Mouse (Mus musculus) Muller cell, postnatal 12 days (primary cell): ENCODE measurements around the gene Cchcr1.

ENCODE experiments used
- DNase-seq: peaks from one replicate; pipeline ENCODE4 v3.0.0-alpha.2; 2015; ENCODE audit errors: inconsistent ontology term

Cchcr1 gene

GRCm38 (mm10) chr17:35514756-35515155 is 2.1 kb upstream of the Cchcr1 start:
- DNase-seq = no peak

- DNase-seq = no peak
Measured at GRCm38 (mm10) chr17:35515911-35516640, 824 bp upstream of the Cchcr1 start.

DNA sequence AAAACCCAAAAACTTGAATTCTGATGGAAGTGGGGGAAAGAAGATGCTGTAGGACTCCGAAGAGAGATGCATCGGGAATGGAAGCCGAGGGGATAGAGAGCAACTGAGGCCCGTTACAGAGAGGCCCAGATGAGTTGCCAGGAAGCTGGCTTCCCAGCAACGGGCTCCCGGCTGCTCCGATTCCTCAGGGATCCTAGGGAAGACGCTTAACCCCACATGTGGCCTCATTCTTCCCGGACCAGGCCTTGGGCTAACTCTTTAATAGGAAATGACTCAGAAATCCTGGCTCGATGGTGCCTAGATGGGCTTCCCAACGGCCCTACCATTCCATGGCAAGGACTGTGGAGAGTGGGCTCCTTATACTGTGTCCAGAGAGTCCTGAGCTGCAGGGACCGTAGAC is 626 bp downstream of the Cchcr1 start:
- DNase-seq = peak; percentile 33

DNA sequence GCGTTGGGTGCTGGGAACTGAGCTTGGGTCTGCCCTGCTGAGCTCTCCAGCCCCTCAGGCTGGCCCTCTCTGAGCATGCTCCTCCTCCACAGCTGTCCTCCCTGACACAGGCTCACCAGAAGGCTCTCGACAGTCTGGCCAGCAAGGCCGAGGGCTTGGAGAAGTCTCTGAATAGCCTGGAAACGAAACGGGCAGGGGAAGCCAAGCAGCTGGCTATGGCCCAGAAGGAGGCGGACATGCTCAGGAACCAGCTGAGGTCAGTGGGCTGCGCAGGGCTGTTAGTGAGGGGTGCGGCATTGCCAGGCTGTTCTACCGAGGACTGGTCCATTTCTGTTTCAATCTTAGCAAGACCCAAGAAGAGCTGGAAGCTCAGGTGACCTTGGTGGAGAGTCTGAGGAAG is 7.5 kb downstream of the Cchcr1 start:
- DNase-seq = no peak

- no peak for DNase-seq
Measured at GRCm38 (mm10) chr17:35526644-35527043, 9.7 kb downstream of the Cchcr1 start.

DNA sequence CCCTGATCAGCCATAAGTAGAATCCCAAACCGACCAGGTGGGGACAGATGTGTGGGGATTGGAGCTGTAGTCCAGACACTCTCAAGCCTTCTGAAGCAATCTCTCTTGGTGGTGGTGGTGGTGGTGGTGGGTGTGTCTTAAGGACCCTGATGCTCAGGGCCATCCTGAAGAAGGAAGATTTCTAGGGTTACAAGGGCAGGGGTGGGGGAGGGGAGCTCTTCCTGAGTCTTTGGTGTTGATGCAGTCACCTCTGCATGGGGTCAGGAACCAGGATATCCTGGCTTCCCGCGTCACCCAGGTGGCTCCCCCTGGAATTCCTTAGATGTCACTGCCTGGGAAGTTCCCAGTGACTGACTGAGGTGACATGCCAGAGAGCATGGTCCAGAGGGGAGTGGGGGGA is 15.5 kb downstream of the Cchcr1 start:
- DNase-seq = no peak

DNA sequence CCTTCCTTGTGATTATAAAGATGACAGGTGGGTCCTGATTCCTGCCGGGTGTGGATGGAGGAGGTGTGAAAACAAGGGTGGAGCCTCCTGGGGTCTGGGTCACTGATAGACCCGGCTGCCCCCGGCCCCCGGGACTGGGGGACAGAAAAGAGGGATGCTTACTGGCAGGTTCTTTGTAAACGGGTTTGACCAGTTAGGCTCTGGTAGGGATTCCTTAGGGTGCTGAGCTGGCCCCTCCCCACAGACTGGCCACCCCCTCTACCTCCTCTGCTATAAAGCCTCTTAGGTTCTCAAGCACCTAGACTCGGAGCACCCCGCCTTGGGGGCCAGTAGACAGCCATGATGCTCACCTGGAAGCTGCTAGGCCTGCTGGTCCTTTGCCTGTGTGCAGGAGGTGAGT is 16.0 kb downstream of the Cchcr1 start, which contains the start of gene Psors1c2:
Psors1c2 (plus strand) TSS at position 301 of the 400 bp plus-strand sequence.
- no peak for DNase-seq

GRCm38 (mm10) chr17:35534343-35534742 is 17.4 kb downstream of the Cchcr1 start:
- no peak for DNase-seq

DNA sequence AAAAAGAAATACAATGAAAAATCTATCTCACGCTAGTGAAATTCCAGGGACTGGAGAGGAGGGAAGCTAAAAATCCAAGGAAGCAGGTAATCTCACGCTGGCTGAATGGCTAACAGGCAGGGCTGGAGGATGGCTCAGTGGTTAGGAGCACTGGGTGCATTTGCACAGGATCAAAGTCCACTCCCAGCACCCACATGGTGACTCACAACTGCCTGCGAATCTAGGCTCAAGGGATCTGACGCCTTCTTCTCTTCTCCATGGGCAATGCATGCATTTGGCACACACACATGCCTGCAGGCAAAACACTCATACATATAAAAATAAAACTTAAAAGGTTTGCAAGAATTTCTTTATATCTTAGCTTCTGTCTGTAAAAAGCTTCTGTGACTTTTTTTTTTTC is 20.5 kb downstream of the Cchcr1 start:
- DNase-seq = no peak

GRCm38 (mm10) chr17:35538476-35538875 is 21.6 kb downstream of the Cchcr1 start:
- DNase-seq = no peak

GRCm38 (mm10) chr17:35539540-35539939 is 22.6 kb downstream of the Cchcr1 start:
- DNase-seq = no peak

- DNase-seq = no peak
Measured at GRCm38 (mm10) chr17:35542761-35543411, 26.0 kb downstream of the Cchcr1 start.

GRCm38 (mm10) chr17:35543412-35543861 is 26.5 kb downstream of the Cchcr1 start:
- DNase-seq = peak; percentile 24

DNA sequence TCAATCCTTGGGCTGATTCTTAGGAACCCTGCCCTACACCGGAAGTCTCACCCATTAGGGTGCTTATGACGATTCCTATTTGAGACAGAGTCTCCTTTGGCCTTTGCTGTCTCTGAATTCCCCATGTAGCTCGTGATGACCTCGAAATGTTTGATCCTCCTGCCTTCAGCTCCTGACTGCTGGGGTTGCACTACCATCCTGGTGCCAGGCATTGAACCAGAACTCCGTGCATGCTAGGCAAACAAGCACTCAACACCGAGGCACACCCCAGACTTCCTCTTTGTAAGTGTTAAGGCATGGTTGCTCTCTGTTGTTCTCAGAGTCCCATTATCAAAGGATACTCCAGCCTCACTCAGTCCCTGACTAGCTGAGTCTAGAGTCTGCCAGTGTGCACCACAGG is 27.1 kb downstream of the Cchcr1 start:
- DNase-seq = no peak

DNA sequence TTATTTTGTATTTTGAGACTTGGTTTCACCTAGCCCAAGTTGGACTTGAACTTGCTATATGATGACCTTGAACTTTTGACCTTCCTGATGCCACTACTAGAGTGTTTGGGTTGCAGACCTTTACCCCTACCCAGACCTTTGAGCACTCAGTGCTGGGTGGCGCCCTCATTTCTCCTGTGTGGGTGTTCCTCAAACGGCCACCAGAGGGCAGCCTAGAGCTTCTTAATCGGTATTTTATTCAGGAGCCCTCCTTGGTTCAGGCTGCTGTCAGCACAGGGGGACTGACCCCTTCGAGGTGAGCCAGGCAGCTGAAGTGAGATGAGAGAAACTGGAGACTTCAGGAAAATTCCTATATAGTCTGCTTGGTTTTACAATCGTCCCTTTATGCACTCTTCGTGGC is 27.8 kb downstream of the Cchcr1 start:
- DNase-seq = no peak

- no peak for DNase-seq
Measured at GRCm38 (mm10) chr17:35547465-35547864, 30.6 kb downstream of the Cchcr1 start.

DNA sequence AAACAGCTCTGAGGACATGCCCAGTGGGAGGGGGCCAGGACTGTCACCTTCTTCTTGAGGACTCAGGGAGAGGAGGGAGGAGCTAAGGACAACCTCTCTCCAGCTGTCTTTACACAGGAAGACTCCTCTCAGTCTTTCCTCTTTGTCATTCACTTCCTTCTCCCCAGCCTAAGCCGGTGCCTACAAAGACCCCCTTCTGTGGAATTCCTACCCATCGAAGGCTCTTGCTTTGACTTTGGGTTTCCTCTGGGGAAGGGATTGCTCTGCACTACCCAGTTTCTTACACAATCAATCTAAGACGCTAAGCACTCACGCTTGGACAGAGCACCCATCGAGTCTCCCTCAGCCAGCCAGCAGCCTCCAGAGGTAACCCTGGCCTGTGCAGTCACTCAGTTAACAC is 31.7 kb downstream of the Cchcr1 start:
- no peak for DNase-seq

DNA sequence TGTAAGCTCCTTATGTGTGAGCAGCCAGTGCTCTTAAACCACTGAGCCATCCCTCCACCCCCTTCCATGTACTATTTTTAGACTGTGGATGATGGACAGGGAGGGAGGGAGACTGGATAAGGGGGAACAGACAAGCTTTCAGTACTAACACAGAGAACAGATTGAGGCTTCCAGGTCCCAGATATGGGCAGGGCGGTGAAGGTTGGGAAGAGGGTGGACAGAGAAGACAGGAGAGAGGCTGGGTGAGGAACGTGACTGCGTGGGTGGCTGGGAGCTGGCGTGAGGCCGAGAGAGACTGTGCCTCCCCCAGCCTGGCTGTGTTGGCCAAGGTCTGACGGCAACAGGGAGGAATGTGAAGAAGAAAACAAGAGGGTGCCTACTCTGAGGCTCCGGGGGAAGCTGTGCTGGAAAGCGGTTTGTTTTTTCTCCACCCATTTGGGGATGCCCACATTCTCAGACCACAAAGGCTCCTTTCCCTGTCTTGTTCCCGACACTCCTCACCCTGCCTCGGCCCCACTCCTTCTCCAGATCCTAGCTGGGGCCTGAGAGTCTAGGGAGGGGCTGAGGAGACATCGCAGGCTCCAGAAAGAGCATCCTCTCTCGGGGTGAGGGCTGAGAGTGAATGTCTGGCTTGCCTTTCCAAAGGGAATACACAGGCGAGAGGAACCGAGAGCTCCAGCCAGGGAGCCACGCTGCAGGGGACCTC is 32.7 kb downstream of the Cchcr1 start:
- DNase-seq = peak; percentile 96

- no peak for DNase-seq
Measured at GRCm38 (mm10) chr17:35550143-35550494, 33.2 kb downstream of the Cchcr1 start.

DNA sequence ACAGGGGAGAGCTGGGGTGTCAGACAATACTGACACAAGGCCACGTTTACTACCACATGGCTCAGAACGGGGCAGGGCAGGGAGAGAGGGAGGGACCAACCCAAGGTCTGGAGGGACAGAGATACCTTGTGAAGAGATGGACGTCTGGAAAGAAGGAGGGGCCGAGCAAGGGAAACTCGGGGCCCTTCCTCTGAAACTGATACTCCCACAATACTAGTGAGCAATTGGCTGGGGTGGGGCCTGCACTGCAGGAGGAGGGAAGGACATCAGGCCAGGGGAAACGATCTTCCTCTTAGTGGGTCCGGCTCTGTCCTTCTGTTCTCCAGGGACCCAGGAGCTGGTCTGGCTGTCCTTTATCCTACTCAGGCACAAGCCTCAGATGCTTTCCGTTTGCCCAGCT is 34.0 kb downstream of the Cchcr1 start:
- no peak for DNase-seq

GRCm38 (mm10) chr17:35551881-35552414 is 35.0 kb downstream of the Cchcr1 start, which contains the start of gene Cdsn:
Gene Cdsn (plus strand): TSS chr17:35552128.
- DNase-seq = peak; percentile 79

GRCm38 (mm10) chr17:35554321-35554720 is 37.4 kb downstream of the Cchcr1 start:
- DNase-seq = no peak
